Mouse (Mus musculus): ENCODE data around the gene Cfap299. TPM values are rescaled to one million over a fixed set of nuclear protein-coding genes. Genes with fewer than 3 reads are reported as not detected.
A peak's percentile ranks its signal among the peaks of the same experiment; 100 is the strongest.

The Cfap299 gene
- total and polyA plus RNA-seq, 3 experiments, result not detected

DNA sequence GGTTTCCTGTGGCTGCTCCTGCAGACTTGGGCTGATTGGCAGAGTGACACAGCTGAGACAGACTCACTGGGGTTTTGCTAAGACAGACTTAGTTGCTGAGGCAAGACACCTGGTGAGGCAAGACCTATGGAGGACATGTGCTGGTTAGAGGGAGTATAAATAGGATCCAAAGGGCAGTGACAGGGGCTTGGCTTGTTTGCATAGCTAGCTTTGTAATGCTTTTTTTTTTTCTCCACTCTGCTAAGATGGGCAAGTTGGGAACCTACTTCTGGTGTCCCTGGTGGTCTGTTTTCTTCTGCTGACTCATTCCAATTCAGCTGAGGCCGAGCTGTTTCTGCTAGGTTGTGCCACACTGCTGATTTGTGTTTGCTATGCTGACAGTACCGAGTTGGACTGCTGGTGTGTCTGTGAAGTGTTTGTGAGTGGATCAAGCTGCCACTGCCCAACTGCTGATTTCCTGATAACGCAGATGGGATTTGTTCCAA is 240.0 kb downstream of the Cfap299 start:
- Histone ChIP-seq H3K4me3 (replicated peaks in 1 of 3; ENCODE audit: low read depth in 2 of 3, low read length in 2 of 3, poor library complexity in 1 of 3) (no peak overlapping the region), H3K27me3 (replicated peaks) (no peaks in the 10 kb centered on the region)
- dilution Hi-C loops (cut with MboI; ENCODE audit: extremely low pct_ligation_motif_present, extremely low pct_unique_long_range_greater_than_20kb, low sequenced_read_pairs), result no loop called here

DNA sequence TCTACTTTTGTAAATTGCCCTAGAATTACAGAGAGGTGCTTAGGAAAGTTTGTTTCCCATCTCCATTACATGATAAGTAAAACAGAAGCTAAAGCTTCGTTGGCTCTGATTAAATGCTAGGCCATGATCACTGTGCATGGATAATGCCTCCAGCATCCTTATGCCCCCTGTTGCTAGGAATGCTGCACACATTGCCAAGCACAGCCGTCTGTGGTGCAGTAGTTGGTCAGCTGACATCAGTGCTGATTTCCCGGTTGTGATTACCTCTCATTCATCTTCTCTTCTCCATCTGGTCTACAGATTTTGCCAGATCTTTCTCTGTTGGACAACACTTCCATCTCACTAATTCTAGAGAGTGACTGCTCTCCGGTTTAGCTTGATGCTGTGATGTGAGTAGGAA is 243.3 kb downstream of the Cfap299 start:
- Histone ChIP-seq H3K4me3 (replicated peaks in 1 of 3; ENCODE audit: low read depth in 2 of 3, low read length in 2 of 3, poor library complexity in 1 of 3) (no peak overlapping the region), H3K9ac (ENCODE audit: insufficient read depth, low read depth) (no peak overlapping the region), H3K36me3 (replicated peaks in 1 of 2; ENCODE audit: control insufficient read depth in 1 of 2, insufficient read depth in 1 of 2, low read length in 1 of 2) (no peaks in the 10 kb centered on the region), H3K4me2 (ENCODE audit: insufficient read depth, low read depth, poor library complexity, severe bottlenecking) (no peak overlapping the region), H3K9me3 (replicated peaks; ENCODE audit: low read length) (no peaks in the 10 kb centered on the region), H3K79me2 (replicated peaks; ENCODE audit: control insufficient read depth, extremely low read depth, insufficient read depth, poor library complexity, severe bottlenecking) (no peaks in the 10 kb centered on the region), H3K27me3 (replicated peaks) (no peaks in the 10 kb centered on the region), H3K27ac (ENCODE audit: insufficient read depth, low read depth) (no peak overlapping the region), H3K4me1 (ENCODE audit: control insufficient read depth in 1 of 2, insufficient read depth in 2 of 2) (peaks cover 15 to 46% of the 10 kb centered on the region in 2 experiments)
- in situ Hi-C loops (cut with MboI; ENCODE audit: low pct_ligation_motif_present, low pct_unique_long_range_greater_than_20kb, low sequenced_read_pairs) (no loop called here), dilution Hi-C loops (cut with MboI; ENCODE audit: extremely low pct_ligation_motif_present, extremely low pct_unique_long_range_greater_than_20kb, low sequenced_read_pairs) (no loop called here)
- no peak for TF ChIP-seq KAT2A (IDR thresholded peaks at IDR 0.05; ENCODE audit: insufficient replicate concordance, low read length)
- no peak for TF ChIP-seq ELF1 (IDR thresholded peaks at IDR 0.05; ENCODE audit: low read depth, low read length)
- no peak for TF ChIP-seq MXI1 (IDR thresholded peaks at IDR 0.05; ENCODE audit: low read depth, low read length)
- TF ChIP-seq MAX (IDR thresholded peaks at IDR 0.05; ENCODE audit: low read length), result no peak
- TF ChIP-seq SIN3A (IDR thresholded peaks at IDR 0.05; ENCODE audit: low read length), result no peak
- no peak for TF ChIP-seq SMC3 (IDR thresholded peaks at IDR 0.05; ENCODE audit: low read depth, low read length)
- no peak for TF ChIP-seq MAZ (IDR thresholded peaks at IDR 0.05; ENCODE audit: low read depth, low read length)
- TF ChIP-seq NRF1 (IDR thresholded peaks at IDR 0.05; ENCODE audit: low read depth, low read length), result no peak
- no peak for TF ChIP-seq MEF2A (IDR thresholded peaks at IDR 0.05; ENCODE audit: borderline replicate concordance, low read depth, low read length)
- DNase-seq (ENCODE audit: extremely low read depth), result no peak

More for the DNA sequence above, 240.0 kb downstream of the Cfap299 start:
- Histone ChIP-seq H3K36me3 (replicated peaks in 1 of 2; ENCODE audit: control insufficient read depth in 1 of 2, insufficient read depth in 1 of 2, low read length in 1 of 2) (no peaks in the 10 kb centered on the region), H3K79me2 (replicated peaks; ENCODE audit: control insufficient read depth, extremely low read depth, insufficient read depth, poor library complexity, severe bottlenecking) (no peaks in the 10 kb centered on the region), H3K4me1 (ENCODE audit: control insufficient read depth in 1 of 2, insufficient read depth in 2 of 2) (peaks cover 18 to 58% of the 10 kb centered on the region in 2 experiments), H3K4me2 (ENCODE audit: insufficient read depth, low read depth, poor library complexity, severe bottlenecking) (peak overlapping the region; percentile 3; the same call in 1 of the 2 replicates), H3K9me3 (replicated peaks; ENCODE audit: low read length) (no peaks in the 10 kb centered on the region), H3K27ac (ENCODE audit: insufficient read depth, low read depth) (no peak overlapping the region), H3K9ac (ENCODE audit: insufficient read depth, low read depth) (no peak overlapping the region)
- peak; percentile 79 for DNase-seq (ENCODE audit: extremely low read depth)
- peak; percentile 74; the same call in 1 of the 2 replicates for TF ChIP-seq MAFK (IDR thresholded peaks at IDR 0.05; ENCODE audit: insufficient replicate concordance, low read length)
- TF ChIP-seq MEF2A (IDR thresholded peaks at IDR 0.05; ENCODE audit: borderline replicate concordance, low read depth, low read length), result 0 out of 2 replicates have a peak, but pooled peaks have one; percentile 66
- peak; percentile 81 for TF ChIP-seq ETS1 (conservative IDR thresholded peaks at IDR 0.05; ENCODE audit: low read depth, low read length)
- TF ChIP-seq CTCF (conservative IDR thresholded peaks at IDR 0.05 in 1 of 2, IDR thresholded peaks at IDR 0.05 in 1 of 2; ENCODE audit: low read depth in 2 of 2, low read length in 2 of 2), result no peak
- TF ChIP-seq MAZ (IDR thresholded peaks at IDR 0.05; ENCODE audit: low read depth, low read length), result no peak
- TF ChIP-seq ZNF384 (IDR thresholded peaks at IDR 0.05; ENCODE audit: low read depth, low read length), result peak; percentile 94
- TF ChIP-seq MAX (IDR thresholded peaks at IDR 0.05; ENCODE audit: low read length), result no peak
- no peak for TF ChIP-seq MYC (IDR thresholded peaks at IDR 0.05; ENCODE audit: low read depth, low read length)
- in situ Hi-C loops (cut with MboI; ENCODE audit: low pct_ligation_motif_present, low pct_unique_long_range_greater_than_20kb, low sequenced_read_pairs), result no loop called here
